Mouse (Mus musculus) adrenal gland, adult 2 months (tissue): ENCODE results near the gene Csnk2a2. TPM values are rescaled to one million over a fixed set of nuclear protein-coding genes. Genes with fewer than 3 reads are reported as not detected.

Source experiments
- DNase-seq: peaks from one replicate; pipeline ENCODE4 v3.0.0; 2021
- long read RNA-seq: library from polyadenylated mRNA; stranded (forward); transcript quantifications from one replicate; pipeline ENCODE4 v2.0.0, GENCODE M21; 2021
- polyA plus RNA-seq: library from polyadenylated mRNA; depleted of rRNA; stranded (reverse); fragments of >200 nt; gene quantifications from 2 replicates; pipeline ENCODE4 v1.2.3, GENCODE M21; 2012; rRNA removed
- total RNA-seq, 2 experiments: library from RNA; stranded (reverse); gene quantifications; 2 replicates each; pipeline ENCODE4 v1.2.3; 2021

Csnk2a2 gene
- 10 to 100 TPM; 59.4 to 86.9 TPM for total RNA-seq
- 10.0 and 13.9 TPM in 2 replicates for polyA plus RNA-seq
- long read RNA-seq, full-length matches to known transcripts, result 15 of 31 reads
- long read RNA-seq, partial matches to known transcripts, result 1 of 31 reads
- long read RNA-seq, other reads (novel, unspliced or antisense), result 15 of 31 reads

- peak; percentile 67 for DNase-seq
Observed at GRCm38 (mm10) chr8:95490006-95490405, at the start of gene Csnk2a2. TSS of gene Csnk2a2 (minus strand) at chr8:95490039.

GRCm38 (mm10) chr8:95539487-95539886, 49.6 kb upstream of the Csnk2a2 start:
- no peak for DNase-seq

- DNase-seq, result peak; percentile 84
Observed at GRCm38 (mm10) chr8:95533584-95534387, 43.9 kb upstream of the Csnk2a2 start, which contains the start of gene Ccdc113. TSS of gene Ccdc113 (plus strand) at chr8:95534085.

- DNase-seq, result no peak
Observed at GRCm38 (mm10) chr8:95532206-95532605, 42.4 kb upstream of the Csnk2a2 start.

- DNase-seq, result no peak
Observed at GRCm38 (mm10) chr8:95528750-95529310, 39.0 kb upstream of the Csnk2a2 start.

- DNase-seq, result no peak
Observed at GRCm38 (mm10) chr8:95528194-95528593, 38.4 kb upstream of the Csnk2a2 start.

GRCm38 (mm10) chr8:95523991-95524390, 34.2 kb upstream of the Csnk2a2 start:
- no peak for DNase-seq

GRCm38 (mm10) chr8:95516928-95517327, 27.1 kb upstream of the Csnk2a2 start:
- no peak for DNase-seq

- DNase-seq, result peak; percentile 51
Observed at GRCm38 (mm10) chr8:95513219-95513618, 23.4 kb upstream of the Csnk2a2 start.

GRCm38 (mm10) chr8:95512257-95512656, 22.4 kb upstream of the Csnk2a2 start:
- no peak for DNase-seq

- no peak for DNase-seq
Observed at GRCm38 (mm10) chr8:95506245-95506644, 16.4 kb upstream of the Csnk2a2 start.

- DNase-seq, result no peak
Observed at GRCm38 (mm10) chr8:95505606-95506005, 15.8 kb upstream of the Csnk2a2 start.

- DNase-seq, result no peak
Observed at GRCm38 (mm10) chr8:95504835-95505234, 15.0 kb upstream of the Csnk2a2 start.

GRCm38 (mm10) chr8:95502431-95502830, 12.6 kb upstream of the Csnk2a2 start:
- DNase-seq, result no peak

GRCm38 (mm10) chr8:95500436-95500835, 10.6 kb upstream of the Csnk2a2 start:
- no peak for DNase-seq

- DNase-seq, result no peak
Observed at GRCm38 (mm10) chr8:95499266-95500064, 9.6 kb upstream of the Csnk2a2 start.

GRCm38 (mm10) chr8:95497821-95498220, 8.0 kb upstream of the Csnk2a2 start:
- peak; percentile 74 for DNase-seq

- no peak for DNase-seq
Observed at GRCm38 (mm10) chr8:95496420-95496819, 6.6 kb upstream of the Csnk2a2 start.

GRCm38 (mm10) chr8:95495444-95495843, 5.6 kb upstream of the Csnk2a2 start:
- DNase-seq, result no peak

- no peak for DNase-seq
Observed at GRCm38 (mm10) chr8:95492057-95492456, 2.2 kb upstream of the Csnk2a2 start.

- DNase-seq, result peak; percentile 93
Observed at GRCm38 (mm10) chr8:95488698-95489332, 1.0 kb downstream of the Csnk2a2 start.
